In genomic region chr11:119339637-119340036, GRCm38 (mm10) we compare ENCODE assay signal across 8 mouse cellular contexts. TPM values are rescaled to one million over a fixed set of nuclear protein-coding genes. Genes with fewer than 3 reads are reported as not detected.
DNase-seq lines count a peak whose midpoint lies in the region; ATAC-seq and TF ChIP-seq lines count a peak whose summit lies in the region.

No protein-coding gene starts in this region.

- peak; percentile 82 for TF ChIP-seq CTCF in gastrocnemius, adult 2 months (IDR thresholded peaks at IDR 0.05)

- H3K4me3 ChIP-seq in gastrocnemius, adult 2 months = no peak overlapping the region

- intact Hi-C loops in gastrocnemius, adult 2 months (cut with DNase I) = loop anchor here (5.0 kb wide), 1 partner anchor 153 kb away; the partner anchor contains the start of gene Endov

- H3K27ac ChIP-seq in gastrocnemius, adult 2 months = no peak overlapping the region

- ATAC-seq in cerebellum, adult (ENCODE audit: insufficient number of reproducible peaks, low FRiP score, low TSS enrichment) = no peak

- DNase-seq in cerebellum, adult 11 months = peak; percentile 55
- DNase-seq in R1 (ENCODE audit: low read depth, low spot score) = peak; percentile 79
- peak; percentile 75 to 87 for DNase-seq in cerebellum, postnatal 25 days
- DNase-seq in gastrocnemius, adult 2 months = peak; percentile 74
- peak; percentile 76 to 88 for DNase-seq in kidney, postnatal 36 days
- DNase-seq in lung, adult 18-20 months = peak; percentile 72 to 74
- DNase-seq in skeletal muscle tissue, adult 2 months (ENCODE audit: low read depth, low spot score) = peak; percentile 61

RNA-seq across cellular contexts. Expression of gene Sgsh, which starts 15.7 kb away (rescaled TPM):
- 1 to 10 TPM; 2.7 to 3.0 TPM for total RNA-seq in gastrocnemius, adult 2 months (2021)

RNA-seq across cellular contexts. Expression of gene Slc26a11, which starts 15.7 kb away (rescaled TPM):
- total RNA-seq in gastrocnemius, adult 2 months (2021) = 1 to 10 TPM; 1.9 to 2.8 TPM

RNA-seq across cellular contexts. Expression of gene Card14, which starts 32.1 kb away (rescaled TPM):
- total RNA-seq in gastrocnemius, adult 2 months (2021) = under 1 TPM; 0.33 to 0.54 TPM

RNA-seq across cellular contexts. Expression of gene Eif4a3, which starts 39.7 kb away (rescaled TPM):
- 10 to 100 TPM; 42.1 to 51.6 TPM for total RNA-seq in gastrocnemius, adult 2 months (2021)

RNA-seq across cellular contexts. Expression of gene Rnf213, which starts 53.3 kb away (rescaled TPM):
- total RNA-seq in gastrocnemius, adult 2 months (2021) = 1 to 10 TPM; 4.1 to 6.9 TPM
